In the genomic region with DNA sequence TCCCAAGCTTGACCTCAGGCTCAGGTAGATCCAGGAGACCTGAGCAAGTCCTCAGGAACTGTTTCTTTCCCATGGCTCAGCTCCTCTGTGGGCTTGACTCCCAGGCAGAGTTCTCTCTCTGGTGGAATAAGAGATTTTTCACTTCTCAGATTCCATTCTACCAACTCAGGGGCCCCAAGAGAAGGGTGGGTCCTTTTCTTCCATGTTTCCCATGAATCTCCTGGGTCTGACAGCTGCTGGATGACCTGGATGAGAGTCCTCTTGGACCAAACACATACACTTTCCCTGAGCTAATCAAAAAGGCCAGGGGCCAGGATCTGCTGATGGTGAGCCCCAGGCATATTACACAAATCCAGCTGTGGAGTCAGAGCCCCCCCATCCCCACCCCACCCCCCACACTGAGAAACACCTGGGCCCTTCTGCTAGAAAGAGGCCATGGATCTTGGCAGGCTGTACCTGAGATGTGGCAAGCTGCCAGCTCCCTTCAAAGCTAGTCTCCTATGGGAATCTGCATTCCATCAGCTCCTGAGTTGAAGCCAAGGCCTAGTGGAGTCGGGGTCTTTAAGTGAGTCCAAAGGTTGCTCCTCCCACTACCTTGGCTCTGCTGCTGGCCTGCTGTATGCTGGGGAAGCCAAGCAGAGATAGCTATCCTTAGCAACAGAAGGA, we compare ENCODE assay signal across 14 mouse cellular contexts. TPM values are rescaled to one million over a fixed set of nuclear protein-coding genes. Genes with fewer than 3 reads are reported as not detected.
A peak's percentile ranks its signal among the peaks of the same experiment; 100 is the strongest.
DNase-seq lines count a peak whose midpoint lies in the region; ATAC-seq and TF ChIP-seq lines count a peak whose summit lies in the region.
"Had no signal": no experiment of that assay in that cellular context is flagged by ENCODE, and none has a peak within 500 bp of the region (broad histone marks: within the 10 kb centered on the region; RNA-seq: fewer than 3 reads in every experiment).

No protein-coding gene starts in this region.

- H3K9ac ChIP-seq in heart, embryonic 11.5 days (ENCODE audit: low read depth, low read length): no peak overlapping the region
- no peak overlapping the region for H3K9ac ChIP-seq in limb, embryonic 15.5 days
- no peak overlapping the region for H3K9ac ChIP-seq in liver, embryonic 11.5 days (ENCODE audit: low read depth, low read length)

- TF ChIP-seq CTCF in embryonic fibroblast, embryonic 13.5 days (IDR thresholded peaks at IDR 0.05; ENCODE audit: borderline replicate concordance, insufficient read depth, low read length): no peak

- intact Hi-C loops in heart, postnatal 10 days (cut with DNase I): no loop called here

- no peaks in the 10 kb centered on the region for H3K9me3 ChIP-seq in heart, embryonic 11.5 days (replicated peaks; ENCODE audit: control insufficient read depth, low read length)
- H3K9me3 ChIP-seq in limb, embryonic 15.5 days: no peaks in the 10 kb centered on the region
- H3K9me3 ChIP-seq in liver, embryonic 11.5 days (ENCODE audit: control insufficient read depth, low read length): no peaks in the 10 kb centered on the region
- H3K9me3 ChIP-seq: forebrain, embryonic 10.5 days had no signal

- no peak overlapping the region for H3K4me3 ChIP-seq in heart, embryonic 11.5 days (ENCODE audit: low read depth, low read length)
- H3K4me3 ChIP-seq in embryonic fibroblast, embryonic 13.5 days (ENCODE audit: insufficient read depth, low read length): no peak overlapping the region
- H3K4me3 ChIP-seq in limb, embryonic 15.5 days: no peak overlapping the region
- no peak overlapping the region for H3K4me3 ChIP-seq in liver, embryonic 11.5 days (ENCODE audit: low read depth, low read length)
- H3K4me3 ChIP-seq: forebrain, embryonic 10.5 days had no signal

- H3K27ac ChIP-seq in heart, embryonic 11.5 days (ENCODE audit: low read depth, low read length): no peak overlapping the region
- H3K27ac ChIP-seq in embryonic fibroblast, embryonic 13.5 days (ENCODE audit: insufficient read depth, low read length): peak overlapping the region; percentile 47; the same call in 1 of the 2 replicates
- peak overlapping the region; percentile 74 for H3K27ac ChIP-seq in limb, embryonic 15.5 days
- no peak overlapping the region for H3K27ac ChIP-seq in liver, embryonic 11.5 days (ENCODE audit: low read depth, low read length)

- no peak for TF ChIP-seq POLR2A in embryonic fibroblast, embryonic 13.5 days (IDR thresholded peaks at IDR 0.05; ENCODE audit: low read depth, low read length)

- H3K27me3 ChIP-seq in heart, embryonic 11.5 days (ENCODE audit: control insufficient read depth, insufficient read depth, low read length): no peaks in the 10 kb centered on the region
- H3K27me3 ChIP-seq in limb, embryonic 15.5 days: no peaks in the 10 kb centered on the region
- no peaks in the 10 kb centered on the region for H3K27me3 ChIP-seq in liver, embryonic 11.5 days (replicated peaks; ENCODE audit: control insufficient read depth, insufficient read depth, low read length)

- WGBS in heart, embryonic 11.5 days (ENCODE audit: insufficient replicate concordance): 38% methylated on average over 1 of the region's 1 CpGs
- WGBS in limb, embryonic 15.5 days: 15% methylated on average over 1 of the region's 1 CpGs
- WGBS in liver, embryonic 11.5 days: 79% methylated on average over 1 of the region's 1 CpGs

- no peaks in the 10 kb centered on the region for H3K36me3 ChIP-seq in heart, embryonic 11.5 days (ENCODE audit: control insufficient read depth, insufficient read depth, low read length)
- no peaks in the 10 kb centered on the region for H3K36me3 ChIP-seq in limb, embryonic 15.5 days
- H3K36me3 ChIP-seq in liver, embryonic 11.5 days (ENCODE audit: control insufficient read depth, insufficient read depth, low read length): no peaks in the 10 kb centered on the region
- H3K36me3 ChIP-seq: forebrain, embryonic 10.5 days had no signal

- no peak for ATAC-seq in heart, embryonic 11.5 days (replicated peaks; ENCODE audit: insufficient number of reproducible peaks, low FRiP score, low TSS enrichment)
- peak; percentile 59 for ATAC-seq in limb, embryonic 15.5 days (ENCODE audit: insufficient number of reproducible peaks, low FRiP score, low TSS enrichment, low read depth)
- no peak for ATAC-seq in megakaryocyte-erythroid progenitor cell, adult 5-6 weeks (replicated peaks; ENCODE audit: low FRiP score, low TSS enrichment, poor library complexity, severe bottlenecking)
- no peak for ATAC-seq in liver, embryonic 11.5 days (replicated peaks; ENCODE audit: low FRiP score)
- ATAC-seq: midbrain, embryonic 16.5 days had no signal

- peak; percentile 36 to 37 for DNase-seq in heart, postnatal 10 days
- DNase-seq in cerebellum, adult 18-20 months: peak; percentile 70 to 79
- DNase-seq in thymus, postnatal 36 days: no peak
- no peak for DNase-seq in liver, embryonic 11.5 days (ENCODE audit: low spot score)
- DNase-seq: adrenal gland, postnatal 25 days; retina, postnatal 1 day; thymus, adult 2 months had no signal

- H3K4me2 ChIP-seq in heart, embryonic 11.5 days: no peak overlapping the region
- H3K4me2 ChIP-seq in limb, embryonic 15.5 days: no peak overlapping the region
- H3K4me2 ChIP-seq in liver, embryonic 11.5 days: no peak overlapping the region

- peaks cover 11% of the 10 kb centered on the region for H3K4me1 ChIP-seq in heart, embryonic 11.5 days (ENCODE audit: control insufficient read depth, insufficient read depth, low read length)
- H3K4me1 ChIP-seq in embryonic fibroblast, embryonic 13.5 days (ENCODE audit: control insufficient read depth, insufficient read depth, low read length): peaks cover 17% of the 10 kb centered on the region
- H3K4me1 ChIP-seq in limb, embryonic 15.5 days: peaks cover 56% of the 10 kb centered on the region
- no peaks in the 10 kb centered on the region for H3K4me1 ChIP-seq in liver, embryonic 11.5 days (replicated peaks; ENCODE audit: control insufficient read depth, insufficient read depth, low read length)

RNA-seq across cellular contexts. Expression of a gene that starts 17.9 kb away (rescaled TPM):
- not detected for total RNA-seq in heart, postnatal 10 days (2021)
- not detected in 2 replicates for polyA plus RNA-seq in heart, embryonic 11.5 days (2014; fragmentation: Nextera tagmentation; extraction: Ambion mirVana)
- not detected in 2 replicates for polyA plus RNA-seq in embryonic fibroblast, embryonic 13.5 days (2011; ENCODE audit: insufficient read length, low read depth, missing spikeins)
- not detected in 2 replicates for polyA plus RNA-seq in limb, embryonic 15.5 days (2015; fragmentation: Nextera tagmentation; extraction: Ambion mirVana)
- total RNA-seq in megakaryocyte-erythroid progenitor cell, adult 5-6 weeks (2014; fragmentation: Nextera tagmentation): not detected in 2 replicates
- not detected in 2 replicates for total RNA-seq in megakaryocyte-erythroid progenitor cell, adult 5-6 weeks (2017)
- not detected in 2 replicates for polyA plus RNA-seq in liver, embryonic 11.5 days (2014; fragmentation: Nextera tagmentation; extraction: Ambion mirVana)
- total RNA-seq: adrenal gland, postnatal 25 days; heart, postnatal 25 days had no signal
- polyA plus RNA-seq: forebrain, embryonic 10.5 days; midbrain, embryonic 16.5 days; thymus, adult 2 months had no signal

RNA-seq across cellular contexts. Expression of a gene that starts 31.9 kb away (rescaled TPM):
- 1 to 10 TPM; 7.1 to 8.0 TPM for total RNA-seq in heart, postnatal 10 days (2021)
- polyA plus RNA-seq in heart, embryonic 11.5 days (2014; fragmentation: Nextera tagmentation; extraction: Ambion mirVana): 0.11 and 0.17 TPM in 2 replicates
- polyA plus RNA-seq in embryonic fibroblast, embryonic 13.5 days (2011; ENCODE audit: insufficient read length, low read depth, missing spikeins): 33.0 and 38.2 TPM in 2 replicates
- polyA plus RNA-seq in limb, embryonic 15.5 days (2015; fragmentation: Nextera tagmentation; extraction: Ambion mirVana): 10.8 and 15.3 TPM in 2 replicates
- not detected in 2 replicates for total RNA-seq in megakaryocyte-erythroid progenitor cell, adult 5-6 weeks (2014; fragmentation: Nextera tagmentation)
- total RNA-seq in megakaryocyte-erythroid progenitor cell, adult 5-6 weeks (2017): not detected in 2 replicates
- 0.08 TPM in 1 of 2 replicates, not detected in the other for polyA plus RNA-seq in liver, embryonic 11.5 days (2014; fragmentation: Nextera tagmentation; extraction: Ambion mirVana)

RNA-seq across cellular contexts. Expression of a gene that starts 48.7 kb away (rescaled TPM):
- 1 to 10 TPM; 5.5 to 7.6 TPM for total RNA-seq in heart, postnatal 10 days (2021)
- 2.1 and 3.1 TPM in 2 replicates for polyA plus RNA-seq in heart, embryonic 11.5 days (2014; fragmentation: Nextera tagmentation; extraction: Ambion mirVana)
- polyA plus RNA-seq in embryonic fibroblast, embryonic 13.5 days (2011; ENCODE audit: insufficient read length, low read depth, missing spikeins): 22.1 and 23.8 TPM in 2 replicates
- polyA plus RNA-seq in limb, embryonic 15.5 days (2015; fragmentation: Nextera tagmentation; extraction: Ambion mirVana): 10.8 and 11.2 TPM in 2 replicates
- total RNA-seq in megakaryocyte-erythroid progenitor cell, adult 5-6 weeks (2014; fragmentation: Nextera tagmentation): 17.2 and 19.8 TPM in 2 replicates
- 2.8 and 3.6 TPM in 2 replicates for total RNA-seq in megakaryocyte-erythroid progenitor cell, adult 5-6 weeks (2017)
- 2.3 and 2.4 TPM in 2 replicates for polyA plus RNA-seq in liver, embryonic 11.5 days (2014; fragmentation: Nextera tagmentation; extraction: Ambion mirVana)

Comparison
In these comparisons a context has a peak if more than half of its experiments do, and no peak if none do; other contexts are left out.
1. DNase-seq: peak in heart, postnatal 10 days (2 of 2) and cerebellum, adult 18-20 months (2 of 2); none in thymus, postnatal 36 days (0 of 2) and liver, embryonic 11.5 days (single experiment).
2. H3K27ac ChIP-seq: peak in embryonic fibroblast, embryonic 13.5 days (single experiment) and limb, embryonic 15.5 days (single experiment); none in heart, embryonic 11.5 days (single experiment) and liver, embryonic 11.5 days (single experiment).
3. RNA of a gene that starts 31.9 kb away (polyA plus RNA-seq): 33.0 to 38.2 TPM in embryonic fibroblast, embryonic 13.5 days and 10.8 to 15.3 TPM in limb, embryonic 15.5 days; 0.11 to 0.17 TPM in heart, embryonic 11.5 days and 0.08 TPM in liver, embryonic 11.5 days; every median in the first group is over 10 times any median in the second.